Mouse (Mus musculus): ENCODE results near the gene Spint2. TPM values are rescaled to one million over a fixed set of nuclear protein-coding genes. Genes with fewer than 3 reads are reported as not detected.

Spint2 gene
- polyA plus RNA-seq, 1 experiment from 2014 or later: 27.0 TPM

DNA sequence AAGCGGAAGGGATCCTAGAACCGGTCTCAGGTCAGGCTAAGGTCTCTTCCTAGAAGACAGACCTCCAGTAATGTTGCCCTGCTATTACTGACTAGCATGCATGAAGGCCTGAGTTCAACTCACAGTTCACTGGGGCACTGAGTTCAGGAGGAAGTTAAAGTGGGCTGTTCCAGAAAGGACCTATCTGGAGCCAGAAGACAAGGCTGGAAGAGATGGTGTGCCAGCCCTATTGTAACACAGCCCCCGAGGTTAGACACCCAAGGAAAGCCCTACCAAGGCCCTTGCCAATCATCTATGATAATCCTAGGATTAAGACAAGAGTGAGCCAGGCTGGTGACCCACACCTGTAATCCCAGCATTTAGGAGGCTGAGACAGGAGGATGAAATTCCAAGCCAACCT is 50.2 kb downstream of the Spint2 start:
- no peaks in the 10 kb centered on the region for H3K36me3 ChIP-seq (ENCODE audit: control insufficient read depth, insufficient read depth, low read length)
- H3K4me1 ChIP-seq (ENCODE audit: control insufficient read depth, insufficient read depth, low read length): no peaks in the 10 kb centered on the region
- no peak overlapping the region for H3K9ac ChIP-seq (ENCODE audit: low read length)
- ATAC-seq (ENCODE audit: insufficient read depth, low FRiP score, low TSS enrichment) (no peak), DNase-seq (ENCODE audit: low spot score) (no peak)
- no peak overlapping the region for H3K4me3 ChIP-seq (ENCODE audit: low read depth, low read length)
- peak overlapping the region; percentile 77 for H3K4me2 ChIP-seq (ENCODE audit: low read depth)
- no peaks in the 10 kb centered on the region for H3K9me3 ChIP-seq (ENCODE audit: control insufficient read depth, low read length)
- no peak overlapping the region for H3K27ac ChIP-seq (ENCODE audit: low read depth, low read length)
- WGBS: 50% methylated on average over 3 of the region's 3 CpGs
- peaks cover 22% of the 10 kb centered on the region for H3K27me3 ChIP-seq (ENCODE audit: control insufficient read depth, insufficient read depth, low read length)

GRCm38 (mm10) chr7:29230560-29230959 is 51.2 kb downstream of the Spint2 start:
- DNase-seq (ENCODE audit: low spot score) (no peak), ATAC-seq (ENCODE audit: insufficient read depth, low FRiP score, low TSS enrichment) (no peak)
- H3K36me3 ChIP-seq (ENCODE audit: control insufficient read depth, insufficient read depth, low read length): no peaks in the 10 kb centered on the region
- no peak overlapping the region for H3K4me3 ChIP-seq (ENCODE audit: low read depth, low read length)
- no peak overlapping the region for H3K27ac ChIP-seq (ENCODE audit: low read depth, low read length)
- no peaks in the 10 kb centered on the region for H3K4me1 ChIP-seq (ENCODE audit: control insufficient read depth, insufficient read depth, low read length)
- 40% methylated on average over 3 of the region's 3 CpGs for WGBS
- H3K27me3 ChIP-seq (ENCODE audit: control insufficient read depth, insufficient read depth, low read length): peaks cover 22% of the 10 kb centered on the region
- H3K9ac ChIP-seq (ENCODE audit: low read length): no peak overlapping the region
- H3K9me3 ChIP-seq (ENCODE audit: control insufficient read depth, low read length): no peaks in the 10 kb centered on the region
- H3K4me2 ChIP-seq (ENCODE audit: low read depth): no peak overlapping the region

- ATAC-seq (ENCODE audit: insufficient read depth, low FRiP score, low TSS enrichment) (no peak), DNase-seq (ENCODE audit: low spot score) (no peak)
- no peak overlapping the region for H3K27ac ChIP-seq (ENCODE audit: low read depth, low read length)
- H3K9ac ChIP-seq (ENCODE audit: low read length): no peak overlapping the region
- H3K4me1 ChIP-seq (ENCODE audit: control insufficient read depth, insufficient read depth, low read length): peaks cover 5% of the 10 kb centered on the region
- no peaks in the 10 kb centered on the region for H3K36me3 ChIP-seq (ENCODE audit: control insufficient read depth, insufficient read depth, low read length)
- no peak overlapping the region for H3K4me3 ChIP-seq (ENCODE audit: low read depth, low read length)
- H3K9me3 ChIP-seq (ENCODE audit: control insufficient read depth, low read length): no peaks in the 10 kb centered on the region
- WGBS: 78% methylated on average over 4 of the region's 4 CpGs
- no peak overlapping the region for H3K4me2 ChIP-seq (ENCODE audit: low read depth)
- peaks cover 22% of the 10 kb centered on the region for H3K27me3 ChIP-seq (ENCODE audit: control insufficient read depth, insufficient read depth, low read length)
Observed at GRCm38 (mm10) chr7:29228202-29228601, 53.5 kb downstream of the Spint2 start.

- WGBS: 74% methylated on average over 13 of the region's 13 CpGs
- ATAC-seq (ENCODE audit: insufficient read depth, low FRiP score, low TSS enrichment): no peak
- no peak overlapping the region for H3K4me2 ChIP-seq (ENCODE audit: low read depth)
Observed at GRCm38 (mm10) chr7:29225520-29225919, 56.2 kb downstream of the Spint2 start.

DNA sequence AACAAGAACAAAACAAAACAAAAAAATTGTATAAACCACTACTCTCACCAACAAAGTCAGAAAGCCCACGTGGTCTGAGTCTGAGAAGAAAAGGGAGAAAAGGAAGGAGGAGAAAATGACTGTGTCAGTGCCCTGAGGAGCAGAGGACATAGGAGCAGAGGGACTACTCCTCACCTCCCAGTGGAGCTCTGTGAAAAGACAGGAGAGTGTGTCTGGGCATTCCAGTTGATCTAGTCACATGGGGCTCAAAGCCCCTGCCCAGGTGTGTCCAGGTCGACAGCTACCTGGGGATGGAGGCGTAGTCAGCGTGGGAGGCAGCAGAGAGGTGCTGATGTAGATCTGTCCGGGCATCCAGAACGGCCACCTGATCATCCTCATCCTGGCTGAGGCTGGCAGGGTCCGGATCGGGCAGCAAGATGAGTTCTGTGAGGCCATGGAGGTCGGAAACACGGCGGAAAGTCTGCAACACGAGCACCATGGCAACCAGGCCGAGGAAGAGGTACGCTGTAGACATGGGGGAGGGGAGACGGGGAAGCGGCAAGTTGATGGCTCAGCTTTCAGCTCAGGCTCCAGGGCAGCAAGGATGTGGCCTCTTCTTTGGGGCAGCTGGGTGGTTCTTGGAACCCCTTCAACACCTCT is 56.8 kb downstream of the Spint2 start:
- ATAC-seq (ENCODE audit: insufficient read depth, low FRiP score, low TSS enrichment) (no peak), DNase-seq (ENCODE audit: low spot score) (peak; percentile 41)
- Histone ChIP-seq H3K4me3 (ENCODE audit: low read depth, low read length) (no peak overlapping the region), H3K9me3 (ENCODE audit: control insufficient read depth, low read length) (no peaks in the 10 kb centered on the region), H3K9ac (ENCODE audit: low read length) (peak overlapping the region; percentile 35; the same call in 1 of the 2 replicates), H3K36me3 (ENCODE audit: control insufficient read depth, insufficient read depth, low read length) (no peaks in the 10 kb centered on the region), H3K4me1 (ENCODE audit: control insufficient read depth, insufficient read depth, low read length) (peaks cover 5% of the 10 kb centered on the region), H3K27ac (ENCODE audit: low read depth, low read length) (no peak overlapping the region), H3K4me2 (ENCODE audit: low read depth) (peak overlapping the region; percentile 20; the same call in 1 of the 2 replicates), H3K27me3 (ENCODE audit: control insufficient read depth, insufficient read depth, low read length) (no peaks in the 10 kb centered on the region)
- WGBS: 12% methylated on average over 16 of the region's 16 CpGs

More at GRCm38 (mm10) chr7:29225520-29225919, 56.2 kb downstream of the Spint2 start:
- peaks cover 5% of the 10 kb centered on the region for H3K4me1 ChIP-seq (ENCODE audit: control insufficient read depth, insufficient read depth, low read length)
- H3K9ac ChIP-seq (ENCODE audit: low read length): no peak overlapping the region; the same call in 1 of the 2 replicates
- no peaks in the 10 kb centered on the region for H3K27me3 ChIP-seq (ENCODE audit: control insufficient read depth, insufficient read depth, low read length)
- no peak overlapping the region for H3K4me3 ChIP-seq (ENCODE audit: low read depth, low read length)
- DNase-seq (ENCODE audit: low spot score): no peak
- no peaks in the 10 kb centered on the region for H3K9me3 ChIP-seq (ENCODE audit: control insufficient read depth, low read length)
- H3K36me3 ChIP-seq (ENCODE audit: control insufficient read depth, insufficient read depth, low read length): no peaks in the 10 kb centered on the region
- no peak overlapping the region for H3K27ac ChIP-seq (ENCODE audit: low read depth, low read length)

DNA sequence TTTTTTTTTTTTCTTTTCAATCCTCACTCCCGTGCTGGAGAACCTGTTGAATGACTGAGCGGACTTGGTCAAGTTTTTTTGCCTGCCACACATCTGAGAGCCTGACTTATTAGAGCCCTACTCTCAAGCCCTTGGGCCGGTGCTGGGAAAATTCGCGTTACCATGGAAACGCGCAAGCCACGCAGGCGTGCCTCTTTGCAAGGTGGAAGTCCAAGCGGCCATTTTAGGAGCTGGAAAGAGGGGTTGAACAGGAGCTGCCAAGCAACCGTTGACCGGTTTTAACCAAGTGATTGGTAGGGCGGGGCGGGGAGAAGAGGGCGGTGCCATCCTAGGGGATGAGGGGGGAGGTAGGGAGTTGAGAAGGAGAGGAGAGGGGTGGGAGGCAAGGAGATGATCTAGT is 66.9 kb downstream of the Spint2 start:
- Histone ChIP-seq H3K9me3 (ENCODE audit: control insufficient read depth, low read length) (no peaks in the 10 kb centered on the region), H3K4me2 (ENCODE audit: low read depth) (no peak overlapping the region), H3K36me3 (ENCODE audit: control insufficient read depth, insufficient read depth, low read length) (no peaks in the 10 kb centered on the region), H3K4me3 (ENCODE audit: low read depth, low read length) (no peak overlapping the region), H3K27ac (ENCODE audit: low read depth, low read length) (no peak overlapping the region), H3K27me3 (ENCODE audit: control insufficient read depth, insufficient read depth, low read length) (peaks cover 7% of the 10 kb centered on the region), H3K9ac (ENCODE audit: low read length) (no peak overlapping the region), H3K4me1 (ENCODE audit: control insufficient read depth, insufficient read depth, low read length) (no peaks in the 10 kb centered on the region)
- ATAC-seq (ENCODE audit: insufficient read depth, low FRiP score, low TSS enrichment) (no peak), DNase-seq (ENCODE audit: low spot score) (peak; percentile 25)
- 41% methylated on average over 15 of the region's 15 CpGs for WGBS

- ATAC-seq (ENCODE audit: insufficient read depth, low FRiP score, low TSS enrichment): no peak
- Histone ChIP-seq H3K9me3 (ENCODE audit: control insufficient read depth, low read length) (no peaks in the 10 kb centered on the region), H3K36me3 (ENCODE audit: control insufficient read depth, insufficient read depth, low read length) (no peaks in the 10 kb centered on the region), H3K4me2 (ENCODE audit: low read depth) (no peak overlapping the region), H3K9ac (ENCODE audit: low read length) (no peak overlapping the region), H3K27ac (ENCODE audit: low read depth, low read length) (no peak overlapping the region), H3K4me1 (ENCODE audit: control insufficient read depth, insufficient read depth, low read length) (no peaks in the 10 kb centered on the region), H3K4me3 (ENCODE audit: low read depth, low read length) (no peak overlapping the region), H3K27me3 (ENCODE audit: control insufficient read depth, insufficient read depth, low read length) (peaks cover 7% of the 10 kb centered on the region)
- DNase-seq (ENCODE audit: low spot score): no peak
- WGBS: 56% methylated on average over 2 of the region's 2 CpGs
Observed at GRCm38 (mm10) chr7:29214236-29214635, 67.5 kb downstream of the Spint2 start.

DNA sequence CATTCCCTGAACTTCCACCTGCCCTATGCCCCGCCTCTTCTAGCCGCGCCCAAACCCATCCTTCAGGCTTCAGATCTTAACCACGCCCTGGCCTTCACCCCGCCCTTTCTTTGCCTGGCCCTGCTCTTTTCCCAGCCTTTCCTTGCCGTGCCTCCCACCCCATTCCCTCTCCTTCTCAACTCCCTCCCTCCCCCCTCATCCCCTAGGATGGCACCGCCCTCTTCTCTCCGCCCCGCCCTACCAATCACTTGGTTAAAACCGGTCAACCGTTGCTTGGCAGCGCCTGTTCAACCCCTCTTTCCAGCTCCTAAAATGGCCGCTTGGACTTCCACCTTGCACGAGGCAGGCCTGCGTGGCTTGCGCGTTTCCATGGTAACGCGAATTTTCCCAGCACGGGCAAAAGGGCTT is 68.0 kb downstream of the Spint2 start, which contains the start of gene Catsperg1:
Gene Catsperg1 (minus strand): TSS at position 361 of the 408 bp plus-strand sequence.
- WGBS: 2% methylated on average over 20 of the region's 20 CpGs
- H3K4me1 ChIP-seq (ENCODE audit: control insufficient read depth, insufficient read depth, low read length): no peaks in the 10 kb centered on the region
- no peaks in the 10 kb centered on the region for H3K9me3 ChIP-seq (ENCODE audit: control insufficient read depth, low read length)
- peaks cover 7% of the 10 kb centered on the region for H3K27me3 ChIP-seq (ENCODE audit: control insufficient read depth, insufficient read depth, low read length)
- DNase-seq (ENCODE audit: low spot score) (peak; percentile 79), ATAC-seq (ENCODE audit: insufficient read depth, low FRiP score, low TSS enrichment) (peak; percentile 74; the same call in 1 of the 2 replicates)
- no peak within 1 kb of the TSS for H3K9ac ChIP-seq (ENCODE audit: low read length)
- peak within 1 kb of the TSS; percentile 4; the same call in 1 of the 2 replicates for H3K4me3 ChIP-seq (ENCODE audit: low read depth, low read length)
- no peak within 1 kb of the TSS for H3K27ac ChIP-seq (ENCODE audit: low read depth, low read length)
- H3K36me3 ChIP-seq (ENCODE audit: control insufficient read depth, insufficient read depth, low read length): no peaks in the 10 kb centered on the region
- peak within 1 kb of the TSS; percentile 26 for H3K4me2 ChIP-seq (ENCODE audit: low read depth)
